Mouse (Mus musculus): ENCODE measurements around the gene Gtf2h4. TPM values are rescaled to one million over a fixed set of nuclear protein-coding genes. Genes with fewer than 3 reads are reported as not detected.

The Gtf2h4 gene
- polyA plus RNA-seq, 1 experiment from 2014 or later: 41.2 TPM

DNA sequence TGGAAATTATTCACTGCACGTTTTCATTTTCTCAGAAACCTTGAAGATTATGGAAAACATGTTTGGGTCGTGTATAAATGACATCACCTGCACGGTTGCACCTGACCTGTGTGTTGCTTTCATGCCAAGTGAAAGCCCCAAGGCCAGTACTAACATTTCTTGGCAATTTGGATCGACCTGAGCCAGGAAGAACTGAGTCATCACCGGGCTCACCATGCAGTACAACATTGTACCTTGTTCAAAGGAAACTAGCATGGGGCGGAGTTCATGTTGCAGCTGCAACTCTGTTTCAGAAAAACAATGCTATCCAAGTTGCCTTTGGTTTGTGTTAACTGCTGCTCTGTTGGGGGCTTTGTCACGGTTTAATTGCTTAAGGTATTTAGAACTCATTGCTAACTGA is 34.4 kb upstream of the Gtf2h4 start:
- H3K4me1 ChIP-seq (replicated peaks; ENCODE audit: control insufficient read depth, insufficient read depth, low read length): peaks cover 12% of the 10 kb centered on the region; the same call in 1 of the 2 replicates
- H3K27ac ChIP-seq (ENCODE audit: low read depth, low read length): no peak overlapping the region
- DNase-seq (ENCODE audit: low spot score) (no peak), ATAC-seq (replicated peaks; ENCODE audit: low FRiP score) (no peak)
- H3K9ac ChIP-seq (ENCODE audit: low read length): no peak overlapping the region
- WGBS: 66% methylated on average over 7 of the region's 7 CpGs
- no peak overlapping the region for H3K4me3 ChIP-seq (ENCODE audit: low read depth, low read length)
- no peak overlapping the region for H3K4me2 ChIP-seq (ENCODE audit: low read depth, low read length, severe bottlenecking)
- H3K27me3 ChIP-seq (ENCODE audit: control insufficient read depth, insufficient read depth, low read length): no peaks in the 10 kb centered on the region
- no peaks in the 10 kb centered on the region for H3K36me3 ChIP-seq (ENCODE audit: control insufficient read depth, insufficient read depth, low read length)
- H3K9me3 ChIP-seq (ENCODE audit: control insufficient read depth, low read length): no peaks in the 10 kb centered on the region

GRCm38 (mm10) chr17:35705836-35706235 is 32.3 kb upstream of the Gtf2h4 start:
- Histone ChIP-seq H3K9me3 (ENCODE audit: control insufficient read depth, low read length) (no peaks in the 10 kb centered on the region), H3K9ac (ENCODE audit: low read length) (no peak overlapping the region), H3K36me3 (ENCODE audit: control insufficient read depth, insufficient read depth, low read length) (no peaks in the 10 kb centered on the region), H3K4me2 (ENCODE audit: low read depth, low read length, severe bottlenecking) (peak overlapping the region; percentile 15; the same call in 1 of the 2 replicates), H3K27ac (ENCODE audit: low read depth, low read length) (peak overlapping the region; percentile 99; the same call in 1 of the 2 replicates), H3K4me1 (replicated peaks; ENCODE audit: control insufficient read depth, insufficient read depth, low read length) (peaks cover 7% of the 10 kb centered on the region; the same call in 1 of the 2 replicates), H3K4me3 (ENCODE audit: low read depth, low read length) (no peak overlapping the region), H3K27me3 (ENCODE audit: control insufficient read depth, insufficient read depth, low read length) (no peaks in the 10 kb centered on the region)
- WGBS: 23% methylated on average over 4 of the region's 4 CpGs
- DNase-seq (ENCODE audit: low spot score): peak; percentile 72
- ATAC-seq (replicated peaks; ENCODE audit: low FRiP score): no peak

DNA sequence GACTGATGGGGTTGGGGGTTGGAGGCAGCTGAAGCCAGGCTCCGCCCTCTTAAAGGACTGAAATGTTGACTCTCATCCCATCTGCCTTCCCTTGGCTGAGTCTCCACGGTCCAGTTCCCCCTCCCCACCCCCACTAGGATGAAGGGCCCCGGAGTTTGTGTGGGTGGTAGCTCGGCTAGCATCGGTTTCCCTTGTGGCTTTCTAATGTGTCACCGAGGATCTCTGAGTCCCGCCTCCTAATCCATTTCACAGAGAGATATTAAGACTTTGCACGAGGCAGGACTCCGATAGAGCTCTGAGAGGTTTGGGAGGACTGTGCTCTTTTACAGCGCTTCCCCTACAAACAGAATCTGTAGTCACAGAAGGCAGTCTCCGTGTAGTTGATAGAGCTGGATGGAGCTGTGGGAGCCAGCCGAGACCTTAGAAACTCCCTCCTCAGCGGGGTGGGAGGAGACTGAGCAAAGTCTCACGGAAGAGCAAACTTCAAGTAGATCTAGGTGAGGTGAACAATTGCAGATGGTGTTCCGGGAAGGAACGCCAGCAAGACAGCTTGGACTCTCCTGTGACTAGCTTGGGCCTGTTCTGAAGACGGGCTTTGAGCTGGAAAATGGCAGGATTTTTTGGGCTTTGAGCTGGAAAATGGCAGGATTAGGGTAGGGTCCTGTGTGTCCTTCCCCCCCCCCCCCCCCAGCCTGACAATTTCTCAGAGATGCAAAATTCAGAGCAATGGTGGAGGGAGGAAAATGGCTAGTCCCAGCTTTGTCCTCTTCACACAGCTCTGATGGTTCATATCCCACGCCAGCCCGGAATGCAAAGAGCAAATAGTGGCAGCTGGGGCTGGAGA is 31.3 kb upstream of the Gtf2h4 start, which contains the start of gene Ddr1:
Gene Ddr1 (minus strand): TSS at position 1 of the 844 bp plus-strand sequence.
- H3K4me1 ChIP-seq (replicated peaks; ENCODE audit: control insufficient read depth, insufficient read depth, low read length): peaks cover 2% of the 10 kb centered on the region; the same call in 1 of the 2 replicates
- WGBS: 5% methylated on average over 19 of the region's 19 CpGs

DNA sequence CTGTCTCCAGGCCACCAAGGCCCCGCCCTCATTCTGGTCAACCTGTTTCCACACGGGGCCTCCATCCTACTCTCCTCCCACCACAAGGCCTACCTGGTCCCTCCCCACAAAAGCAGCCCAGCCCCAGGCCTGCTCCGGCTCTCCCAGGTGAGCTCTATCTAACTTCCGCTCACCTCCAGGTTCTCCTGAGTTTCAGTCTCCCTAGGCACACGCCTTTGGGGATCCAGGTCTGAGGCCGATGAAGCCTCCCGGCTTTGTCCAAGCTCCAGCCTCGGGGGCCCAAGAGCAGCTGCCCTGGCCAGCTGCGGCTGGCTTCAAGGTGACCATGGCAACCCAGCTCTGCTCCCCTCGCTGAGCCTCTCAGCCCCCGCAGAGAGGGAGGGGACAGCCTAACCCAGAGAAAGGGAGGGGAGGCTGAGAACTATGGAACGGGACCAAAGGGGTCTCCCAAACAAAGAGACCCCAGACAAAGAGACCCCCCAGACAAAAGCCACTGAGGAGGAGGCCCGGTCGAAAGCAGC is 30.3 kb upstream of the Gtf2h4 start:
- Histone ChIP-seq H3K36me3 (ENCODE audit: control insufficient read depth, insufficient read depth, low read length) (peaks cover 5% of the 10 kb centered on the region; the same call in 1 of the 2 replicates), H3K27ac (ENCODE audit: low read depth, low read length) (peak overlapping the region; percentile 99), H3K9ac (ENCODE audit: low read length) (peak overlapping the region; percentile 82), H3K4me3 (ENCODE audit: low read depth, low read length) (peak overlapping the region; percentile 83), H3K9me3 (ENCODE audit: control insufficient read depth, low read length) (no peaks in the 10 kb centered on the region), H3K4me2 (ENCODE audit: low read depth, low read length, severe bottlenecking) (peak overlapping the region; percentile 55), H3K27me3 (ENCODE audit: control insufficient read depth, insufficient read depth, low read length) (no peaks in the 10 kb centered on the region), H3K4me1 (replicated peaks; ENCODE audit: control insufficient read depth, insufficient read depth, low read length) (peaks cover 8% of the 10 kb centered on the region)
- peak; percentile 94 for DNase-seq (ENCODE audit: low spot score)
- peak; percentile 87 for ATAC-seq (replicated peaks; ENCODE audit: low FRiP score)
- under 1% methylated on average over 14 of the region's 14 CpGs for WGBS

More for the DNA sequence above, 31.3 kb upstream of the Gtf2h4 start, which contains the start of gene Ddr1:
- DNase-seq (ENCODE audit: low spot score) (peak; percentile 84), ATAC-seq (replicated peaks; ENCODE audit: low FRiP score) (peak; percentile 70)
- Histone ChIP-seq H3K4me2 (ENCODE audit: low read depth, low read length, severe bottlenecking) (peak within 1 kb of the TSS; percentile 55), H3K9ac (ENCODE audit: low read length) (peak within 1 kb of the TSS; percentile 82), H3K27me3 (ENCODE audit: control insufficient read depth, insufficient read depth, low read length) (no peaks in the 10 kb centered on the region), H3K4me3 (ENCODE audit: low read depth, low read length) (peak within 1 kb of the TSS; percentile 83), H3K27ac (ENCODE audit: low read depth, low read length) (peak within 1 kb of the TSS; percentile 99), H3K36me3 (ENCODE audit: control insufficient read depth, insufficient read depth, low read length) (no peaks in the 10 kb centered on the region), H3K9me3 (ENCODE audit: control insufficient read depth, low read length) (no peaks in the 10 kb centered on the region)

DNA sequence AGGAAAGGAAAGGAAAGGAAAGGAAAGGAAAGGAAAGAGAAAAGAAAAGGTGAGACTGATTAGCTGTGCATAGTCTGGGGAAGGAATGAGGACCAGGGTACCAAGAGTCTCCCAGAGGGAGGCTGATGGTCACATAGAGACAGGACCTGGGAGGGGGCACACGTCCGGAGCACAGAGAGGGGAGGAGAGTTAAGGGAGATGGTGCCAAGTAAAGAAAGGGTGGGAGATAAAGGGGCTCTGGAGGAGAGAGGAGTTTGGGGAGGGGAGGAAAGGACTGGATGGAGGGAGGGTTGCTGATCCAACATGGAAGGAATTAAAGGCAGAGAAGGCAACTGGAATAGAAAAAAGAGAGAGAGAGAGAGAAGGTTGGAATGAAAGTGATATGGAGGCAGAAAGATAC is 29.5 kb upstream of the Gtf2h4 start:
- peak overlapping the region; percentile 95 for H3K27ac ChIP-seq (ENCODE audit: low read depth, low read length)
- 2% methylated on average over 2 of the region's 2 CpGs for WGBS
- H3K9ac ChIP-seq (ENCODE audit: low read length): peak overlapping the region; percentile 96
- peaks cover 5% of the 10 kb centered on the region; the same call in 1 of the 2 replicates for H3K36me3 ChIP-seq (ENCODE audit: control insufficient read depth, insufficient read depth, low read length)
- no peaks in the 10 kb centered on the region for H3K27me3 ChIP-seq (ENCODE audit: control insufficient read depth, insufficient read depth, low read length)
- peak overlapping the region; percentile 83 for H3K4me3 ChIP-seq (ENCODE audit: low read depth, low read length)
- no peaks in the 10 kb centered on the region for H3K9me3 ChIP-seq (ENCODE audit: control insufficient read depth, low read length)
- no peak for ATAC-seq (replicated peaks; ENCODE audit: low FRiP score)
- peaks cover 14% of the 10 kb centered on the region for H3K4me1 ChIP-seq (replicated peaks; ENCODE audit: control insufficient read depth, insufficient read depth, low read length)
- H3K4me2 ChIP-seq (ENCODE audit: low read depth, low read length, severe bottlenecking): peak overlapping the region; percentile 65
- no peak for DNase-seq (ENCODE audit: low spot score)

- Histone ChIP-seq H3K36me3 (ENCODE audit: control insufficient read depth, insufficient read depth, low read length) (peaks cover 5% of the 10 kb centered on the region; the same call in 1 of the 2 replicates), H3K27ac (ENCODE audit: low read depth, low read length) (peak overlapping the region; percentile 95), H3K27me3 (ENCODE audit: control insufficient read depth, insufficient read depth, low read length) (no peaks in the 10 kb centered on the region), H3K4me2 (ENCODE audit: low read depth, low read length, severe bottlenecking) (peak overlapping the region; percentile 65), H3K9ac (ENCODE audit: low read length) (peak overlapping the region; percentile 96), H3K9me3 (ENCODE audit: control insufficient read depth, low read length) (no peaks in the 10 kb centered on the region), H3K4me1 (replicated peaks; ENCODE audit: control insufficient read depth, insufficient read depth, low read length) (peaks cover 19% of the 10 kb centered on the region), H3K4me3 (ENCODE audit: low read depth, low read length) (peak overlapping the region; percentile 83)
- ATAC-seq (replicated peaks; ENCODE audit: low FRiP score) (no peak), DNase-seq (ENCODE audit: low spot score) (no peak)
- 1% methylated on average over 4 of the region's 4 CpGs for WGBS
Observed at GRCm38 (mm10) chr17:35702605-35703004, 29.1 kb upstream of the Gtf2h4 start.

GRCm38 (mm10) chr17:35701978-35702461 is 28.5 kb upstream of the Gtf2h4 start:
- Histone ChIP-seq H3K4me1 (replicated peaks; ENCODE audit: control insufficient read depth, insufficient read depth, low read length) (peaks cover 25% of the 10 kb centered on the region), H3K4me3 (ENCODE audit: low read depth, low read length) (peak overlapping the region; percentile 83), H3K27me3 (ENCODE audit: control insufficient read depth, insufficient read depth, low read length) (no peaks in the 10 kb centered on the region), H3K4me2 (ENCODE audit: low read depth, low read length, severe bottlenecking) (peak overlapping the region; percentile 65), H3K27ac (ENCODE audit: low read depth, low read length) (peak overlapping the region; percentile 95), H3K36me3 (ENCODE audit: control insufficient read depth, insufficient read depth, low read length) (peaks cover 5% of the 10 kb centered on the region; the same call in 1 of the 2 replicates), H3K9me3 (ENCODE audit: control insufficient read depth, low read length) (no peaks in the 10 kb centered on the region), H3K9ac (ENCODE audit: low read length) (peak overlapping the region; percentile 96)
- no peak for ATAC-seq (replicated peaks; ENCODE audit: low FRiP score)
- 1% methylated on average over 16 of the region's 16 CpGs for WGBS
- peak; percentile 76 for DNase-seq (ENCODE audit: low spot score)

DNA sequence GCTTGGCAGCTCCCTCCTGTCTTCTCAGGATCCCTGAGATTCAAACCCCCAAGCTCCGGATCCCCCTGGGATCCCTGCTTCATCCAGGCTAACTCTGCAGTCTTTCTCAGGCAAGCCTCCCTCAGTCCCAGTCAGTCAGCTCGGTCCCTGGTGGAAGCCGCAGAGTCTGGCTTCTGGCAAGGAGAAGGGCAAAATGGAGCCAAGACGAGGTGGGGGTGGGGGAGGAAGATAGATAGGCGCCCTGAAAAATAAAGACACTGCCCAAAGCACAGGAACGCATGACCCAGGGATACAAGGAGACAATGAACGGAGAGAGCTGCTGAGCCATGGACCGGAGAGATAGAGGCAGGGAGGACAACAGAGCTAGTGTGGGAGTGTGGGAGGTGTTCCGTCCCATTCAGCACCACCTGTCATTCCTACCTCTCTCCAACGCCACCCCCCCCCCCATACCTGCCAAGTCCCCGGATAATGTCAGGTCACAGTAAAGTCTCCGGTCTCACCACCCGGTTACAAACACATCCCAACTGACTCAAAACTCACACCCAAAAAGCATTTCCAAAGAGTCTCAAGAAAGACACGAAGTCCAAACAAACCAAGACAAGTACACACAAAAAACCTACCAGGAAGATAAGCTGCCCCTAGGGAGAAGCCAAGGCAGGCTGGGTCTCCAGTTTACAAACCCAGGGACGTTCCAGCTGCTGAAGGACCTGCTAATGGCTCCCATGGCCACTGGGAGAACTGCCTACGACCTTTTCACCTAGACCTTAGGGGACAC is 27.9 kb upstream of the Gtf2h4 start:
- peaks cover 29% of the 10 kb centered on the region for H3K4me1 ChIP-seq (replicated peaks; ENCODE audit: control insufficient read depth, insufficient read depth, low read length)
- DNase-seq (ENCODE audit: low spot score) (no peak), ATAC-seq (replicated peaks; ENCODE audit: low FRiP score) (no peak)
- peak overlapping the region; percentile 95 for H3K27ac ChIP-seq (ENCODE audit: low read depth, low read length)
- 0% methylated on average over 16 of the region's 16 CpGs for WGBS
- peak overlapping the region; percentile 96 for H3K9ac ChIP-seq (ENCODE audit: low read length)
- peaks cover 5% of the 10 kb centered on the region; the same call in 1 of the 2 replicates for H3K36me3 ChIP-seq (ENCODE audit: control insufficient read depth, insufficient read depth, low read length)
- peak overlapping the region; percentile 65 for H3K4me2 ChIP-seq (ENCODE audit: low read depth, low read length, severe bottlenecking)
- peak overlapping the region; percentile 83 for H3K4me3 ChIP-seq (ENCODE audit: low read depth, low read length)
- no peaks in the 10 kb centered on the region for H3K9me3 ChIP-seq (ENCODE audit: control insufficient read depth, low read length)
- H3K27me3 ChIP-seq (ENCODE audit: control insufficient read depth, insufficient read depth, low read length): no peaks in the 10 kb centered on the region

All from forebrain, embryonic 11.5 days (tissue).